Mouse (Mus musculus): ENCODE results near the gene Nomo1.

GRCm38 (mm10) chr7:46076844-46077243 lies 43.3 kb downstream of the Nomo1 start:
- no peak for TF ChIP-seq POLR2A (IDR thresholded peaks at IDR 0.05; ENCODE audit: low read depth, low read length)
- no peak for TF ChIP-seq CTCF (IDR thresholded peaks at IDR 0.05; ENCODE audit: borderline replicate concordance, insufficient read depth, low read length)
